Mouse (Mus musculus): Measurements from ENCODE around the gene Got1.

The Got1 gene

DNA sequence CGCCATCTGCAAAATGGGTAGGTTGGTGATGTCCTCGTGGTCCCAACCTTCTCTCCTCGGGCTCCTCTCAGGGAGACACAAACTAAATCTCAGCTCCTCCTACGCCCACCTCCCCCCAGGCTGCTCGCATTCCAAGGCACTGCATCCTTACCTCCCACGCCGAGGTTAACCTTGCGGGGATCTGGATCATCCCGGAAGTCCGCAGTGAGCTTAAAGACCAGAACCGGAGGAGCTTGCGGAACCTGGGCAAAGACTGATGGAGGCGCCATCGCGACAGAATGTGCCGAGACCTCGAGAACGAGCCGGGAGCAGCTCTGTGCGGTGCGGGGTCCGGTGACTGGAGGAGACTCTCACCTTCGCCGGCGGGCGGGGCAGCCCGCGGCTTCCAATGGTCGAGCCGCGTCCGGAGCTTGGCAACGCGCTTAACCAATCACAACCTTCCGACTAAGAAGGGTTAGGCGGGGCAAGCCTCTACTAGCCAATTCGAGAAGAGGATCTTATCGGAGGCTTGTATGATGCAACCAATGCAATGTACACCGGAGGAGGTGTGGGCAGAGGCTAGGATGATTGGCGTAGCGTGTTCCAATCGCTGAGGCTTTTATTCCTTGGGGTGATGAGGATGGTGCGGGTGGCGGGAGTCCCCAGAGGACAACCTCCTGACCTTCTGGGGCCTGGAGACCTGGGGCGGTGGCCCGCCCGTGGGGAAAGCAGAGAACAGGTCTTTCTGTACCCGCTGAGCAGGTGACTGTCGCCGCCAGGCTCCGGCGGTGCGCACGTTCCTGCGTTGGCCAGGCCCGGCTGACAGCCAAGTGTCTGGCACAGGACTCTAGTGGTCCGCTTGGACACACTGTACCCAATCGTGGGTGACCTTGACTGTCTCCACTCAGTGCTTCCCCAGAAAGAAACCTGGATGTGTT, at the start of gene Got1:
Gene Got1, minus strand, starts transcription at position 419 of the 917 bp plus-strand sequence.
- DNase-seq, result peak; percentile 97

DNA sequence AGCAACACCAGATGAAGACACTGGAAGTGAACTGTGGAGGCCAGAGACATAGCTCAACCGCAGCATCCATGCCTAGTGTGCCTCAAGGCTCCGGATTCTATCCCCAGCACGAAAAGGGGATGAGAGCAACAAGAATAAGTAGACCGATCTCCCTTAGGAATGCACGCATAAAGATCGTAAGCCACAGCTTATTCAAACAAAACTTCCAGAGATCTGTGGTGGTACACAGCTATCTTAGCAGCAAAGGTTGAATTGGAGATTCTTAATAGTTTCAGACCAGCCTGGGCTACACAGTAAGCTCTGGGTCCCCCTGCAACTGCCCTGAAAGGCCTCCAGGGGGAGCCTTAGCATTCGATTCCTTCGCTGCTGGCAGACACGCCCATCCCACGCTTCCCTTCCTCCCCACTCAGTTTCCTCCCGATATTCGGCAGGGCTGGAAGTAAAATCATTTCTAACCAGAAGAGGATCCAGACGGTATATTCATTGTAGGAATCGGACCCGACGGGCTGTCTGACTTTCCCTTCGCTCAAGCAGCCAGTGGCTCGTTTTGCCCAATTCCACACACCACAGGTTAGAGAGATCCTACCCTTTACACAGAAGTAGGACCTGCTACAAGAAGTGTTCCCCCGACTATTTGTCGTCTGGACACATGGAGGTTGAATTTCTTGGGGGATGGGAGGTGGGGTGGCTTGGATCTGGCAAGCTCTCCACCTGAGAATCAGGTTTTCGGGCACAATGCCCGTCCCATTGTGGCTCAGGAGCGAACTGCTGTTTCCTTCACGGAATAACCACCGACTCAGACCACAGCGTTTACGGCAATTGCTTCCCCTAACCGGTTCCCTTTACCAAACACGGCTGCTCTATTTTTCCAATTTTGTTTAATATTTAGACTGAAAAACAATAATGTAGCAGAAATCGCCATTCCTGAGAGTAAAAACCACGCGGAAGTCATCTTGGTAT, 46.7 kb upstream of the Got1 start:
- peak; percentile 81 for DNase-seq

DNA sequence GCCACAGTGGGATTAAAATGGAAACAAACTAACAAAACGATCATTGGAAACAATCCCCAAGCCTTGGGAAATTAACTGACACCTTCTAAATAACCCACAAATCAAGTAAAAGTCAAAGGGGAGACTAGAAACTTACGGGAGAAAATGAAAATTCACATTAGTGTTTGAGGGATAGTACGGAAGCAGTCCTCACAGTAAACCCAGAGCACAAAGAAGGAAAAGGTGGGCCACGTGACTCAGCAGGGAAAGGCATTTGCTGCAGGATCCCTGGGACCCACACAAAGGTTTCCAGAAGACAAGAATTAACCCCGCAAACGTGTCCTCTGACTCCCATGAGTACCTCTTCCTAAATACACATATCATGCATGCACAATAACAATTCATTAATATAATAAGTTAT, 44.7 kb upstream of the Got1 start:
- DNase-seq, result no peak

DNA sequence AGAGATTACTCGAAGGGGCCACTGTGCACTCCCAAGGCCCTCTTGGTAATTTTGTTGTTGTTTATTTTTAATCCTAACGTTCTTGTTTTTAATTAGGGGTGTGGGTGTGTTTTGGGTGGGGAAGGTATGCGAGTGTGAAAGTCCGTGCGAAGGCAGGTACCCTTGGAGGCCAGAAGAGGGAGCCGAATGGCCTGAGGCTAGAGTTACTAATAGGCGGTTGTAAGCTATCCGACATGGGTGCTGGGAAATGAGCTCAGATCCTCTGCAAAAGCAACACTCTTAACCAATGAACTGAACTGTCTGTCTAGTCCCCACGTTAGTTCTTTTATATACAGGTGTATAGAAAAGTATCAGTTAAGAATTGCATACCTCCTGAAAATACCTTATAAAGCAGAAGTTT, 43.9 kb upstream of the Got1 start:
- DNase-seq, result no peak

DNA sequence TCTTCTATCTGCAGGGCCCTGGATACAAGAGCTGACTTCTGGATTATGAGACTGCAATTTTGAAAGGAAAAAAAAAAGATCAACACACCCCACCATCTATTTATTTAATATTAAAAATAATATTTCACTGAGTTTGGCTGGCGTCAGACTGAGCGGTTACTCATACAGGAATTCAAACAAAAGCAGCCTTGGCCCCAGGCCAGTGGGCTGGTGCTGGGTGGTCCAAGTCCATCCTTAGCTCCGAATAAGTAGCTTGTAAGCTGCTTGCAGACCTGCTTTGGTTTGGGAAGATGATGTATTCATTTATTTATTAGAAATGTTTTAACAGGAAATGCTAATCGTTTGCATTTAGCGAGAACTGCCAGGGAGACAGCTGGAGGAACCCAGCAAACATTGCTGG, 38.8 kb upstream of the Got1 start:
- peak; percentile 32 for DNase-seq

DNA sequence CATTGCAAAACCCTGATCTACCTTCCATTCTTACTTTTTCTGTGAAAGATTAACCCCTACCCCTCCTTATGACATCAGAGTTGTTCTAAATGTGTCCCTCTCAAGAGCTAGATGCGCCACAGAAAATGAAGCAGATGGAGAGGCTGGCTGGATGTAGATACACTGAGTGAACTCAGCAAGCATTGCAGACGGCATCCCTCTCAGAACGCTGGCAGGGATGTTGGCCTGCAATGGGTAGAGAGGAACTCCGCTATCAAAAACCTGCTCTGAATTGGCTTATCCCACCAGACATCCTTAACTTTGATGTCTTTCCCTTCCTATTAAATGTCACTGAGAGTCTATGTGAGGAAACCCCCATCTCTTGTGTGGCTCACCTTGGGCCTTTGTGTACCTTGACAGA, 37.4 kb upstream of the Got1 start:
- DNase-seq, result no peak

DNA sequence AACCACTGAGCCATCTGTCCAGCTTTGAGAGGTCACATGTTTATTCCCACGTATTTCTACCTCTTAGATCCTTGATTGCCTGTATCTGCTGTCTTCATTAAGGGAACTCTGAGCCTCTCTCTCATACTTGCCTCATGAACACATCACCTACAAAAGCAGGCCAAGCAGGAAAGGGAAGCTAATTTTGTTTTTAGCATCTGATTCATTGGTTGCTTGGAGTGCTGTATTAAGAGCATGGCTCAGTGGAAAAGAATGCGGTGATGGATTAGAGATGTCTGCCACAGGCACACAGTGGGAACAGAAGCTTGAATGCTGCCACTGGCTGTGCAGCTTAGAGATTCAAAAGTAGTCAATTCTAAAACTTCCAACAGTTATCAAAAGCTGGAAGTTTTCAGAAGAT, 35.8 kb upstream of the Got1 start:
- DNase-seq, result no peak

DNA sequence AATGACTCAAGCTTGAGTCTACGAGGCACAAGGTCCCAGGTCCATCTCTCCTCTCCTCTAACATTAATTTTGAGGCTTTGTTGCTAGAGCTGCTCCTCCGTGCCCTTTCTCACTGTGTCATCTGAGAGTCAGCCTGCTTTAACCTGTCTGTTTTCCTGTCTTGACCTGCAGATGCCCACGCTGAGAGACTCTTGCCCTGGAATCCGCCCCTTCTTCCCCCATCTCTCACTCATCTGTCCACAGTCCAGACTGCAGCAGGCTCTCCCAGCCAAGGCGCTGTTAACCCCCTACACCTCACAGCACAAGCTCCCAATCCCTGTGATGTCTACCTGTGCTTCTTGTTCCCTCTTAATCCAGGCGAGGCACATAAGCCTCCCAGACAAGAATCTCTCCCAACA, 27.1 kb upstream of the Got1 start:
- no peak for DNase-seq

DNA sequence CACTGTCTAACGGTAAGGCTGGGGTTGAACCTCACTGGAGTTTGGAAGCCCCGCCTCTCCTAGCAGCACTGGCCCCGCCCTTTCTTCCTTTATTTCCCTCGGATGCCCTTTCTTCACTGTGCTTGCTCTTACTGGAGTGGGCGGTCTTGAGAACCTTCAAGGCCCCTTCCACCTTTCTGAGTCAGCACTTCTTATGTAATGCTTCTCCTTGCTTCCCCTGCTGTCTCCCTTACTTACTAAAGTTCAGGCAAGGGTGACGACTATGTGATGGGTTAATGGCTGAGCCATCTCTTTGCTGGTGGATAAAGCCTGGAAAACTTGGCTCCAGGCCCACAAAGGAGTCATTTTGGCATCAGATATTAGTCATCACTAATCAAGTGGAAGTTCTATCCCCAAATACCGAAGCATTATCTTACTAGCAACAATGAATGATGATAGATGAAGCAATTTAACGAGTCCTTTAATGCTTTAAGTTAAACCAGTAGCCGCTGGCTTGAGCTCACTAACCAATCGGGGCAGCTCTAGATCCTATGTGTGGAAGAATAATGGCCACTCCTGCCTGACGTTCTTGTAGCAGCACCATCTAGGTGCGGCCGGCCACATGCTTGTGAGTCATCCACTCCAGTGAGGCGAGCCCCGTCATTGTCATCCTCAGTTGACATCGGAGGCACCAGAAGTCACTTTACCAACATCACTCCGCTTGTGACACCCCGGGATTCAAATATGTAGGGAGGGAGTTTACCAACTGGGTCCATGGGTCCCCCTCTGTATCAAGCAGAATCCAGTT, 26.5 kb upstream of the Got1 start:
- DNase-seq, result no peak

DNA sequence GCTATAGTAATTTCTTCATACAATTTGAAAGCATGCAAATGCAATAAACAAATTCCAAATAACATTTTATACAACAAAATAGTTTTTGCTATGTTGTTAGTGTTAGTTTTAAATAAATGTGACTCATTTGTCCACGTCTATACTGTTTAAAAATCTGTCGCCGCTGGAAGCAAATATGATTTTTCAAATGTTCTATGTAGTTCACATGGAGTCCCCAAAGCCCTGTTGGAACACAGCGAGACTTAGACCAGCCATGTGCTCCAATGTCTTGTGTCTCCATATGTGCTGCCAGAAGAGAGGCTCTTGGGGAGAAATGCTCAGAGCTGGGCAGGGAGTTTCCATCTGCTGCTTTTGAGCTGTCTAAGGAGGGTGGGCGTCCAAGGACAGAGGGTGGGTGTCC, 23.7 kb upstream of the Got1 start:
- DNase-seq, result no peak

DNA sequence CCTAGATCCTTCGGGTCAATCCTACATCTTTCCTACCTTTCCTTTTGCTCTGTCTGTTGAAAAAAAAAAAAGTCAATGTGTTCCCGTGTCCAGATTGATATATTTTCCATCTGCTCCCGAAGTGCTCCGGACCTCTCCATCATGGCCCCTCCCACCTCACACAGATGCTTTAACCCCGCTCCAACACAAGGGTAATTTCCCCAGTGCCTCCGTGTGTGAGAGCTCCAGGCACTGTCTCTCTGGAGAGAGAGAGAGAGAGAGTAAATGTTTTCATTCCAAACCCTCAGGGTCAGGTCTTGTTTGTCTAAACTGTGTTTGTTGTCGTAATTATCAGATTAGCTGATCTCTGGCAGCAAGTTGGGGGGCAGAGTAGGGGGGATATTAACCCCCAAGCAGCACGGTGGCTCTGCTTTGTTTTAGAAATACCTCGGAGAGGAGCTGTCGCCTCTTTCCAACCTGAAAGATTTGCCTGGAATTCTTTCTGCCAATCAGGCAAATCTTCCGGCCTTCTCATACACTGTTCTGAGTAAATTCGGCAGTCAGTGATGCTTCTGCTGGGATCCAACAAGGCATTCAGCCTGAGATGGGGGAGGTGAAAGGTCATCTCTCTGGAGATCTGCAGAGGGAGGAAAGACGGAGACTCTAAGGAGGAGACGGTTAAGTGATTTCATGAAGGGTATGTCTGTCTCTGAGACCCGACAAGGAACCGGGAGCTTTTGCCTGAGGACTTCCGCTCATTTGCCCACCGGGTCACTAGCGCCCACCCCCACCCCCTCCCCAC, 22.1 kb upstream of the Got1 start:
- DNase-seq, result no peak

DNA sequence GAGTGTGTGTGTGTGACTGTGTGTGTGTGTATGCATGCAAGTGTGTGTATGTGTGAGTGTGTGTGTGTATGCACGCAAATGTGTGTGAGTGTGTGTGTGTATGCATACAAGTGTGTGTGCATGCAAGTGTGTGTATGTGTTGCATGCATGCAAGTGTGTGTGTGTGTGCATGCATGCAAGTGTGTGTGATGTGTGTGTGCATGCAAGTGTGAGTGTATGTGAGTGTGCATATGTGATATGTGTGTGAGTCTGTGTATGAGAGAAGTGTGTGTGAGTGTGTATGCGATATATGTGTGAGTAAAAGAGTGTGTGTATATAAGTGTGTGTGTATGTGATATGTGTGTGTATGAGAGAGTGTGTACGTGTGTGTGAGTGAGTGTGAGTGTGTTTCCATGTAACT, 11.0 kb upstream of the Got1 start:
- no peak for DNase-seq

DNA sequence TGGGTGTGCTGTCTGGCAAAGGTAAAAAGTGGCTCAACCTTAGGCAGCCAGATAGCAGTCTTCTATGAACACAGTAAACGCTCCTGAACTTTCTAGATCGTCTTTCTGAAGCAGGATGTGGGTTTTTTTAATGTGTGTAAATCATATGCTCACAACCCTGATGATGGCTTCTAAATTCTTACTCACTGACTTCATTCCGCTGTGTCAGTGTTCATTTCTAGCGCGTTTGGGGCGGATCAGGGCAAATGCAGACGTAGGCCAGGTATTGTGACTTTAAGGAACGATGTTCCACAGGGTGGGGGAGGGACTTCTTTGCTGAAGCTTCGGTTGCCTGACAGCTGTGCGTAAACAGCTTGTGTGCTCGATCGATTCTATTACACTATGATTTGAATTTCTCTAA, 6.5 kb upstream of the Got1 start:
- DNase-seq, result no peak

DNA sequence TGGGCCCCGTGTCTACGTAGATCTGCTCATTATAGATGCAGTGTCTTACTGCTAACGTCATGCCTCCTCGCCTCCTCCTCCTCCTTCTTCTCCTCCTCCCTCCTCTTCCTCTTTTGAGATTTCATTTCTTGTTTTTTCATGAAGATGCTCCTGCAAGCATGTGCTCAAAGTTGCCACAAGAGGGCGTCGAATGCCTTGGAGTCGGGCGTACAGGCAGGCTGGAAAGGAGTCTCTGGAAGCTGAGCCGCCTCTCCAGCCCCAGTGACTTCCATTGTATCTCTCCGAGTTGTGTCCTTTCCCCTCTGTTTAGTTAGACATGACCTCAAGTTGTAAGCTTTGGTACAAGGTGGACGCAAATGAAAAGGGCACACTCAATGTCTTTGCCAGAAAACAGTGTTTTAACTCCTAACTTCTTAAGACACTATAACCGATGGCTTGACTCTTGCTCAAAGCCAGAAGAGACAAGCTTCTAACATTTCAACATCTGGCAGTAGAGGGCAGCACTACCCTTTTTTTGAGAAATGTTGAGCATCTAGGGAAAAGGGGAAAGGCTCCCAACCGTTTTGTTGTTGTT, 5.9 kb upstream of the Got1 start:
- DNase-seq, result peak; percentile 81

DNA sequence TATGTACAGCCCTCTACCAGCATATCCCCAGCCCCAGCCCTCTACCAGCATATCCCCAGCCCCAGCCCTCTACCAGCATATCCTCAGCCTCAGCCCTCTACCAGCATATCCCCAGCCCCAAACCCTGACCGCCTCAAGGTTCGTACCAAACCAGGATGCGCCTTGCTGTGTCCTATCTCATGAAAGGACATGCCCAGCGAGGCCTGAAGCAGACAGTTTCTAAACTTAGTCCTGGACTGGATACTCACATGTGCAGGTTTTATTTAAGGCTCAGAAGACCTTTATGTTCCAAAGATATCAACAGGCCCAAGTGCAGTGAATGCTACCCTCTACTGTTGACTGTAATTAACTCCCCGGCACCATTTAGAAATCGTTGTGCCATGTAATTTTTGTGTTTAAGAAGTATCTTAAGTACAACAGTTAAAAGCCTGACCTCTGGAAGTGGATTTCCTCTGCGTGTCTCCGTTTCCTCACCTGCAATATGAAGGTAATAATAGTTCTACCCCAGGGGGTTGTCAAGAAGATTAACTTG, 3.7 kb upstream of the Got1 start:
- DNase-seq, result no peak

DNA sequence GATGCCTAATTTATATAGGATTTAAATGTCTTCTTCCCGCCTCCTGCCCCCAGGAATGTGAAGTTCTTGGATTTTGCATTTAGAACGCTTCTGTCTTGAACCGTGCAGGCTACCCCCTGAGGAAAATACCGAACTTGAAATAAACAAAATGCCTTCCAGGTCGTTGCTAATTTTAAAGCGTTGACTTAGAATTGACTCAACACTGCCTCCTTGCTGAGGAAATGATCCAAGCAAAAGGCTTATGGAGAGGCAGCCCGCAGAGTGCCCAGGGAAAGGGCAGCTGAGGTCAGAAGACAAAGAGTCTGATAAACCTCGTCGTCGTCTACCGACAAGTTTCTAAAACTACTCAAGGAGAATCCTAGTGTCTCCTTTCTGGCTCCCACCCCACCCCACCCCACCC, 2.7 kb upstream of the Got1 start:
- DNase-seq, result peak; percentile 52

DNA sequence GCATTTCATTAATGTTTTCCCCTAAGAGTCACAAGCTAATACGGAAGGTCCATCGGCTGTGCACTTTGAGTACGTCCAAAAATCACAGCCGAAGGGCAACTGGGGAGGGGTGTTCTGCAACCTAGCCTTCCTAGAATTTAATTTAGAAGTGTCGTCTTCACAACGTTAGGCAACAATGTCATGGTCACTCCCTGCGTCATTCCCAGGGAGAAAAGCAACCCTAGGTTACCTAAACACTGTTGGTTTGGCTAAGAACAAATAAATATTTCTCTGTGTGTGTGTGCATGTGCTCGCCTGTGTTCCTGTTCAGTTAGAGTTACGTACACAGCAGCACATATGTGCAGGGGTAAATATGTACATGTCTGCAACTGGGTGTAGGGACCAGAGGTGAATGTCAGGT, 1.6 kb upstream of the Got1 start:
- no peak for DNase-seq

DNA sequence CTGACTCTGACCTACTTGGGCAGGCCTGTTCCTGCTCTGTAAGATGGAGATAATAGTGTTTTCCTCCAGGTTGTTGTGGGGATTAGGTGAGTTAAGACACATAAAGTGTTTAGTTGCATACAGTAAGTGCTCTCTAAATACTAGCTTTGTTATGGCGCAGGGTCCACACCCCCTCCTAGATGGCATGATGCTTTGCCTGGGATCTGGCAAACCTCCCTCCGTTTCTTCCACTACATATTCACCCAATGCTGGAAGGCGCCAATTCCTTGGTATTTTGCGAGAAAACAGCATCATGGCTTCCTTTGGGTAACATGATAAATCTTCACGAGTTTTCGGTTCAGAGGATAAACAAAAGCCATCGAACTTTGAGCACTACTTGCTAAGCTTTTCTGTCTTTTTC, 1.2 kb upstream of the Got1 start:
- no peak for DNase-seq

DNA sequence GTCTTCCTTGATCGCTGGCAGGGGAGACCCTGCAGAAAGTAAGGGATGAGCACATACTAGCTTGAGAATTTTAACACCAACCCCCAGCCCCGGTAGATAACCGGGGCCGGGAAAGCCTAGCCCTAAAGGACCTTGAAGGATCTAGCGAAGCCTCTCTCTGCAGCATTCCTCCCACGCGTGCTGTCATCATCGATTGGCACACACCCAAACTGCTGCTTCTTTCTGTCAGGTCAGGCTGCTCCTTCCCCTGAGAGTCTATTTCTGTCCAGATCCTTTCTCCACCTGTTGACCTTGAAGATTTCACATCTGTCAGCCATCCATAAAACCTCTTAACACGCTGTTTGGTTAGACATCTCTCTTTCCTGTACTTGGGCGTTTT, 688 bp upstream of the Got1 start:
- DNase-seq, result peak; percentile 56

DNA sequence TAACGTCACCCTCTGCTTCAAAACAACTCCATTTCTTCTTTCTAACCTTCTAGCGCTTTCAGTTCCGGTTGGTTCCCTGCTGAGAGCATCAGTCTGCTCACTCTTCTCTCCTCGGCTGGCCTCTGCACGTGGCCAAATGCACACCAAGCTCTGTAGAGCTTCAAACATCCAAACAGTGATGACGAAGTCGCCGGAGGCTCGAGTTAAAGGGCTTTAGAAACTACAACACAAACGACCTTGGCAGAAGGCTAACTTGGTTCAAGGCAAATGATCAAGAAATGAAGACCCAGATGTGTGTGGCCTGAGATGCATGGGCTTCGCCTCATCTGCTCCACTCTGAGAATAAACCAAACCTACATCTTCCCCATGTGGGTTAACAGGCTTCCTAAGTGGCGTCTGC, 854 bp downstream of the Got1 start:
- no peak for DNase-seq

DNA sequence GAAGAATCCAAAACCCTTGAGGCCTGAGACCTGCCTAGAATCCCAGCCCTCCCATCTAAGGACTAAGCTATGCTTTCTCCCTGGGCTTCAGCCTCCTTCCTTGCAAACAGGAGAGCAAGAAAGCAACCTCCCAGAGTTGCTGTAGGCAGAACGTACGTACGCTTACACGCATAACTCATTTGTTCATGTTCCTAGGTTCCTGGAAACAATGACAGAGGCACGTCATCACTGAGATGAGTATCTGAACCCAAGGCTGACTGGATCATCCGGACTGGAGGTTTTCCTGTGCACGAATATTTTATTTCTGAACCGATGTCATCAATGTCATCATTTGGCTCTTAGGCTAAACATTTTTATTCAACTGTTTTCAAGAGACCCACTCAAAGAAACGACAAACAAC, 2.4 kb downstream of the Got1 start:
- no peak for DNase-seq

DNA sequence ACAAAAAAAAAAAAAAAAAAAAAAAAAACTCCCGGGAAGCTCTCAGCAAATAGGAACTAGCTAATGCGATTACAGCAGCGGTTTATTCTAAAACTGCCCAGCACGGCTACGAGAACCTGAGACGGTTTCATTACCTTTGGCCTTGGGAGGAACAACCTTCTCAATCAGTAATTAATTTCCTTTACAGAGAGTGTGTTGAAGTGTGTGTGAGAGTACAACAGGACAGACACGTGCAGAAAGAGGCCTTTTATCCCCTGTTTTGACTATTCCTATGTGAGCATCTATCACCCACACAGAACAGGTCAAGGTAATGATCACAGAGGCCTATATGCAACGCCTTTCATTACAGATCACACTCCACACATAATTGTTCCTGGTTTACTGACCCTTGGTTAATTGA, 3.0 kb downstream of the Got1 start:
- DNase-seq, result no peak
